Mouse (Mus musculus): ENCODE measurements around the gene B4galt1.

B4galt1 gene

DNA sequence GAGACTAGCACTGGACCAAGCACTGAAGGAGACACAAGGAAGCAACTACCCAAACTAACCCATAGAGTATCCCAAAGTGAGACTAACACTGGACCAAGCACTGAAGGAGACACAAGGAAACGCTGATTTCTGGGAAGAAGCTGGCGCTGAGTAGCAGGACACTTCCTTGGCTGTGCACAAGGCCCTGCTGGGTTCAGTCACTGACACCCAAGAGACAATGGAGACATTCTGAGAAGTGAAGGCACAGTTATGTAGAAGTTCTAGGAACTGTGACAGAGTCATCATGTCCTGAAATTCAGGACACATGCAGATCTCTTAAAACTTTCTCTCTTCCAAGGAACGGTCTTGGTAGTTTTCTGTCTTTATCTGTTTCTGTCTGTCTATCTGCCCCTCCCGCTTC lies 16.4 kb upstream of the B4galt1 start:
- DNase-seq (ENCODE audit: low read depth, low spot score), result no peak

DNA sequence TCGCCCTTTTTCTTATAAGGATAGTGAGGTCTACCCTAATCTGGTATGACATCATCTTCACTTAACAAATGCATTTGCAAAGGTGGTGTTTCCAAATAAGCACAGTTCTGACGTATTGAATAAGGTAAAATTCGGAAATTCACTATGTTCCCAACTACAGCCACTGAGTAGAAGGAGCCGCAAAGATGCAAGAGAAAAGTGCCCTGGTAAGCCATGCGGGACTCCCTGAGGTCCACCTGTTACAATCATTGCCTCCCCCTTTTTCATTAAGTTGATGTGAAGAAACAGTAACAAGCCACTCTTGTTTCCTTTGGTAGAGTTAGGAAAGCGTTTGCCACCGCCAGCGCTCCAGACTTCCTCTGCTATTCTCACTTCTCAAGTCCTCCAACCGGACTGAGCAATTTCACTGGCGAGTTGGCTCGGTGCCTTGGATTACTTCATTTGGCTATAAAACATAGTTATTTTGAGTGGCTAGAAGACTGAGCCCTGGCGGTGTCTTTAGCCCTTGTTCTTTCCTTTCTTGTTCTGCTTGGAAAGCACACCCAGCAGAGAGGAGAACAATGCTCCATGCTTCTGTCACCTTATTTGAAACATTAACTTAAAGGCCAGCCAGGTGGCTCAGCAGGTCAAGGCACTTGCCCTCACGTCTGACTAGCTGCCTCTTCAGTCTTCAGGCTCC lies 14.9 kb upstream of the B4galt1 start:
- DNase-seq (ENCODE audit: low read depth, low spot score), result no peak

DNA sequence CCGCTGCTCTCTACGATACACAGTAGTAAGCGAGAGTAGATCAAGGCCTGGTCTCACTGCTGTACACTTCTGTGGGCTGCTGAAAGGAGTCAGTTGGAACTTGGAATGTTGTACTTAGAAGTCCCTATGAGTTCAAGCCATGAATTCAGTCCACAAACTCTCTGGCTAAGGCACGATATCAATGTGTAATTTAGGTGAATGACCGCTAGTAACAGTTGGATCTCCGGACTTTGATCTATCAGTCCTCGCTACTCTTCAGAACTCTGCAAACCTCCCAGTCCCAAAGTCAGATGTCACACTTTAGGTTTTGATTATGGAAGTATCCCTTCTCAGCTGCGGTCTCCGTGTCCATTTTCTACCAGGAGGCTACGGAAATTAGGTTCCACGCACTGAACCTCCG lies 10.6 kb upstream of the B4galt1 start:
- DNase-seq (ENCODE audit: low read depth, low spot score), result no peak

DNA sequence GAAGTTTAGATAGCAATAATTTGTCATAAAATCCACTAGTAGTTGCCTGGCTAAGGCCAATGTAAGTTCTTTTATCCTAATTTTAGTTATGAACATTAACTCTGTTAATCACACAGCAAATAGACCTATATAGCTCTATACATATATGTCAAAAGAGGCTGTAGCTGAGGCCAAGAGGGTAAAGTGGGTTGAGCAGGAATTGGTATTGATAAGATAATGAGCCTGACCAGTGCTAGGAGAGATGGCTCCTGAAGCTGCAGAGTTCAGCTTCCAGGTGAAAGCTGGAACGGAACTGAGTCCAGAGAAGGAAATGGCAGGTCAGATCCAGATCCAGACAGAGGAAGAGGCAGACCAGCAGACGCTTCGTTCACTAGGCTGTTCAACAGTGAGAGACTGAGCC lies 9.5 kb upstream of the B4galt1 start:
- DNase-seq (ENCODE audit: low read depth, low spot score), result no peak

DNA sequence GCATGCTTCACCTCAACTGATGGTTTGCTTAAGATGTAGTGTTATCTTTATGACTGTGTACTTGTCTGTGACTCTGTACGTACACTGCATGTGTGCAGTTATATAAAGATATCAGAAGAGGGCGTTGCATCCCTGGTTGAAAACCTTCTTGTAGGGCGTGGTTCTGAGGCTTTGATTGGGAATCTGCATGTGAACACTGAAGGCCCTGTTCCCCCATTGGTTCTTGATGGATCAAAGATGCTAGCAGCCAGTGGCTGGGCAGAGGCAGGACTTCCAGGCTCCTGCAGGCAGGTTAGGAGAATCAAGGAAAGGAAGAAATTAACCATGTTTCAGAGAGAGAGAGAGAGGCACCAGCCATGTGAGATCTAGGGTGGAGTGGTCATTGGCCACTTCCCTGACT lies 7.3 kb upstream of the B4galt1 start:
- no peak for DNase-seq (ENCODE audit: low read depth, low spot score)

DNA sequence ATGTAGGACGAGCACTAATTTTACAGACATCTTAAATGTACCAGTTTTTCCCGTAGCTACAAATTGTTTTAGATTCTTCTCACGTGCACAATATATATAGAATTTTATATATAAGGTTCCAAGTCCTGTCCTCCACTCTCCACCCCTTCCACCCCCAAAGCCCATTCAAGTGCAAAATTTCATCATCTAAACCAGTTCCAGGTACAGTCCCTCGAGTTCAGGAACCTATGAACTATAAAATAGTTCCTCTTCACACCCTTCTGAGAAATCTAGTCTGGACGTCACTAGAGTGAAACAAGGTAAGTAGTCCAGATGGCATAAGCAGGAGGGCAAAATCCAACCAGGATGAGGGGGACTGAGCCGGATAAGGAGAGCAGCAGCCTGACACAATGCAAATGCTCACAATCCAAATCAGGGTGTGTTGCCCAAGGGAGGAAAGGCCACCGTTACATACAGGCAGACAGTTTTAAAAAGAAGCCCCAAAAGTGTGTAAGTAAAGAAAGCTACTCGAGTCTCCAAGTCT lies 4.1 kb upstream of the B4galt1 start:
- no peak for DNase-seq (ENCODE audit: low read depth, low spot score)

DNA sequence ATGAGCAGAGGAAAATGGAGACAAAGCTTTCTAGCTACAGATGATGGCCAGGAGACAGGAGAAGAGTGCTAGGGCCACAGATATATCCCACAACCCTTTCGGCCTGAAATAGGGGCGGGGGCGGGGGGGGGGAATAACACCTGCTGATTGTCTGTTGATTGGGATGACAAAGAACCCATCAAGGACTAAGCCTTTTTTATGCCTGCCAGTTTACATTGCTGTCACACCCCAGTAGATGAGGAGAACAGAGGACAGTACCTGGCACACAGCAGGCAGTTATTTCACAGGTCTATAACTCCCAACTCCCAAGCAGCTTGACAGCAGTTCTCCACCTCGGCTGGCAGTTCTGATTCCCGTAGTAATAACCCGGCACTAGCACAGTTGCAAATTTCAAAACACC lies 2.8 kb upstream of the B4galt1 start:
- no peak for DNase-seq (ENCODE audit: low read depth, low spot score)

DNA sequence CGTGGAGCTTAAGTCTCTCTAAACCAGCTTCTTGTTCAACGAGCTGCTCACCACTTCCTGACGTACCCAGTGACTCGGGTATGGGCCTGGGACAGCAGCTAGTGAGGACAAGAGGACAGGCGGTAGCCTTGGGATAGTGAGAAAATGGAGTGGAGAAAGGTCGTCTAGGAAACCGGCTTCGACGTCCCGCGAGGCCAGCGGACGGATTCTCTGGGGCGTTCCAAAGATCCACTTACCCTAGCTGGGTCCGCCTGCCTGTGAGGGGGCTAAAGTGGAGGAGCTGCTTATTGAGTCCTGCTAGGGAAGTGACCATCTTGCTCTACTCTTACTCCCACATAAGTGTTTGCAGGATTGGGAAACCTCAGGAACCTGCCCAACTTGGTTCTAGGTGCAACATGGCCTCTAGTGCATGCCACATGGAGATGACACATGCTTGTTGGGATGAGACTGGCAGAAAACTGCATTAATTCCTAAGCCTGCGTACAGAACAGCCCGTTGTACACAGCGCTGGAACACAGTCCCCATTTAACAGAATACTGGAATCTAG lies 655 bp upstream of the B4galt1 start:
- DNase-seq (ENCODE audit: low read depth, low spot score), result no peak

DNA sequence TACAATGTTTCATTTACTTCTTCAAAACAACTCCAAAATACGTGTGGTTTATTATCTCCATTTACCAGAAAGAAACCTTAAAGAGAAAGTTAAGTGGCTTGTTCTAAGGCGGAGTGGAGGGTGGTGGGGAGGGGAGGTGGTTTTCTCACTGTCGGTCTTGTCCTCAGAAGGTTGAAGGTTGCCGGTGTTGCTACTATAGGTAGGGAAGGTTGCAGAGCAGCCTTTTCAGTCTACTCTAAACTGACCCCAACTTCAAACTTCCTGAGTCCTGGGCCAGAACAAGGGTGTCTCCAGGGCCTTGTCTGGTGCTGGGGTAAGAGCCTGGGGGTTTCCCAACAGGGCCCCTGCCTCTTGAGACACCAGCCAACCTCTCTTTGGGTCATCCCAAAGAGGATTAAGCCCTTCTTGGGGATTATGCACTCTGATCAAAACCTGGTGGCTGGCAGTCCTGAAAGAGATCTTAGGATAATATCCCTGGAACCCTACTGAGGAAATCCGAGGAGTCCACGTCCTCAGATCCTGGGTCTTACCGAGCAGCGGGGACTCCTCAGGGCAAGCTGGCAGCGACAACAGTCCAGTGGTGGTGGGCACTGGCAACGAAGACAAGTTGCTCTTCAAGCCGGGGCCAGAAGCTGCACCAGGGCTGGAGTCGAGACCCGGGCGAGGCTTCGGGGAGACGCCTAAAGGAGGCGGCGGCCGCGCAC lies 792 bp downstream of the B4galt1 start:
- no peak for DNase-seq (ENCODE audit: low read depth, low spot score)

DNA sequence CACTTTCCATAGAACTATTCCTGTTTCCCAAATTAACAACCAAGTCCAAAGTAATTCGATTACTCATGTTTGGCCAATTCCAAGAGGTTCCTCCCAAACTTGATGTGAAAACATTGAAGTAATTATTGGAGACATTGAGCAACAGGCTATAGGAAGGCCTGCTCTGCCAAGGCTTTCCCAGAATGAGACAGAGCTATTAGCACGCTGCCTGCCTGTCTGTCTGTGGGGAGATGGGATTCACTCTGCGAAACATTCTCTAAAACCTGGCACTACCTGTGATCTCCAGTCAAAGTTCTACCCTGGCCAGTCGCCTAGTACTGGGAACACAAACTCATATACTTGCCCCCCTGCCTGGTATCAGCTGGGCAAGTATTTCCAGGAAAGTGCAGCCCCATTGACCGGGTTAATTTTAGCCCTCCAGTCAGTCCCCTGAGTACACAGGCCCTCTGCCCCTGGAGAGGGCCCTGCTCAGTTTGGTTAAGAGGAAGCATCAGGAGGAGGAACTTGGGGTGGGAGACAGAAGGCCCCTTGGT lies 1.5 kb downstream of the B4galt1 start:
- DNase-seq (ENCODE audit: low read depth, low spot score), result no peak

DNA sequence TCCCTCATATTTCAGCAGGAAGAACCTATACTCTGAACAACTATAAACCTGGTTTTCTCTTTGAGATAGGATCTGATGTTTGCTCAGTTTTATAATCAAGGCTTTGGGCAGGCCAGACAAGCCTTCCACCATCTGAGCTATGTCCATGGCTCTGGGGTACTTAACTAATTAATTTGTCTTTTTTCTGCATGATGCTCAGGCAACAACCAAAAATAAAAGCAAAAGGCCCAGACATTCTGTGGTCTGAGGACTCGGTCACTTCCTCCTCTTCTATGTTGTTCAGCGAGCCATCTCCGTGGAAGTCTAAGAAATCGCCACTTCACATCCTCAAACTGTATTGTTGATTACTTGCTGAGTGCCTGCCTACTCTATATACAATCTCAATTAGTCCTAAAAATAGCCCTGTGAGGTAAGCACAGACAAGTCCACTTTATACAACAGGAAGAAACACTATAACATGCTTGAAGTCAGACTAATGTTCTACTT lies 2.0 kb downstream of the B4galt1 start:
- DNase-seq (ENCODE audit: low read depth, low spot score), result no peak

DNA sequence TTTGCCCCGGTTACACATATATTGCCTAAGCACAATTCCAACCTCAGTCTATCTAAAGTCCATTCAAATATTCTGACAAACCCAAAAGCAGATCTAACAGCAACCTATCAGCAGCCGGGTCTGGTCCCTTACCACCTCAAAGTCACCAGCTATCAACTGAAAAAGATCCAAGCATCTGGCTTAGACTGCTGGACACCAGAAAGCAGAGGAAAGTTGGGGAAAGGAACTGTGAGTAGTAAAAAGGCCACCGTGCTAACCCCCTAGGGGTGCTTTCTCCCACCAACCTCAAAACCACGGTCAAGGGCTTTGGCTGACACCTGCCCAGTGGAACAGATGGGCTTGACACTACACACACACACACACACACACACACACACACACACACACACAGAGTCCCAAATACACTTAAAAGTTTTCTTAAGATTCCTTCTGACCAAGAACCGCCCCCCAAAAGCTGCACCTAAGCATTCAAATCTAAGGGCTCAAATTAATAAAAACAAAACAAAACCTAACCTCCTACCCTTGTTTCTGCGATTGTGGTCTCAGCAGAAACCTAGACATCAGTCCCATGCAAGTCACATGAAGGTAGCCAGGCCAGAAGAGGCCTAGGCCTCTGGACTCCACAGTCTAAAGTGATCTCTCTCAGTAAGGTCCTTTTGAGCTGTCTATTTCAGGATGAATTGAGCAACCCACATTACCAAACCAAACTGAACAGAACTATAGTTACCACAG lies 2.6 kb downstream of the B4galt1 start:
- DNase-seq (ENCODE audit: low read depth, low spot score), result no peak

DNA sequence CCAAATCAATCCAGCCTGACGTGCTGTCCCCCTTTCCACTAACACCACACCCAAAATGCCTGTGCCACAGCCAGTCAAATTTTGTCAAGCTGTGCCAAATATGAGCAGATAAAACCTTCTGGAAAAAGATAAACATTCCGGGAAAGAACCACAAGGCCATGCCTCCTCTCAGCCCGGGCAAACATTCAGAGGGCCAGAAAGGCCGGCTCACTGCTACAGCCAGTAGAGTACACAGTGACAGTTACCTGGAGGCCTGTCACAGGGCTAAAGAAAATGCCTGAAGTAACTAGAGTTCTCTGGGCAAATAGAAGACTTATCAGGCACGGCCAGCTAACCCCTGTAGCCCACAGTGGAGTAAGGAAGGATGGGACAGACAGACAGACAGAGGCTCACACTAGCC lies 3.2 kb downstream of the B4galt1 start:
- no peak for DNase-seq (ENCODE audit: low read depth, low spot score)

DNA sequence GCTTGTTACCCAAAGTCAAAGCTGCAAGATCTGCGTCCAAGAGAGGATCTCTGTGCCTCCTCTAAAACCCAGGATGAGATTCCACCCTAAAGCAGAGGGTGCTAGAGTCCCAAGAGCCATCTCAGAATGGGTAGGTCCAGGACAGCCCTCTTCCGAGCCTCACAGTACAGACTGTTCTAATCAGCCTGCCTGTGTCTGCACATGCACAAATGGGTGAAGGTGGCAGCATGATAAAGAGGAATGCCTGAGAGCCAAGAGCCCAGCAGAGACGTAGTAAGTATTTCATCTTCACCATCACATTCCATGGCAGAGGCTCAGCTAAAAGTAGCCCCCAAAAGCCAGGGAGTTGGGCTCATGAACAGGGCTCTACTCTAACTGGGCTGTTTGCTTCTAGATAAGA lies 4.3 kb downstream of the B4galt1 start:
- DNase-seq (ENCODE audit: low read depth, low spot score), result no peak

DNA sequence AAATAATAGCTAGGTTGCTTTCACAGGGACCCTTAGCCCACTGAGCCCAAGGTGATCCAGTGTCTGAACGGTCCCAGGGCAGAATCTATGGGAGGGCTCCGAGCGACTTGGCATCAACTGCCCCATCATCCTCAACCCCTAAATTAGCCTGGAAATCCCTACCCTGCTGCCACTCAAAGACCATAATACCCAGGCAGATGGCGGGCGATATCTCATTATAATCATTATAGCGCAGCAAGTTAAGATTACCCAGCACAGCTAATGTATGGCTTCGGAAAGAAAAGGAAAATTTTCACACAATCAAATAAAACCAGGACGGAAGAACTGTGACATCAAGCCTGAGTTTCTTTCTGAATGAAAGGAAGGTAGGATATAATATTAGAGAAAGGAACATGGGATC lies 5.6 kb downstream of the B4galt1 start:
- no peak for DNase-seq (ENCODE audit: low read depth, low spot score)

DNA sequence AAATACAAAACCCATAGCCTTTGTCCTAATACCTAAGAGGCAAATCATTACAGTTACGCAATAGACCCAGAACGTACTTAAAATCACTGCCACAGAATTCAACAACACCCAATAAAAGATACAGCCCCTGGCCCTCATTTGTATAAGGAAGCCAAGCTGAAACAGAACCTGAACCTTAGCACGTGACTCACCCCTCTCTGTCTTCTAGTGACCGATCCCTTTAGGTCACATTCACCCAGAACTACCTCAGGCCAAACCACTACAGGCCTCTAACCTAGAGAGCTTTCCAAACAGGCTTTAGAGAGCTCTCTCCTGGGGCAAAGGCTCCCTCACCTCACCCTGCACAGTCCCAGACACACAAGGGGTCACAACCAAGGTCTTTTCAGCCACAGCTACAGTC lies 6.6 kb downstream of the B4galt1 start:
- DNase-seq (ENCODE audit: low read depth, low spot score), result no peak

DNA sequence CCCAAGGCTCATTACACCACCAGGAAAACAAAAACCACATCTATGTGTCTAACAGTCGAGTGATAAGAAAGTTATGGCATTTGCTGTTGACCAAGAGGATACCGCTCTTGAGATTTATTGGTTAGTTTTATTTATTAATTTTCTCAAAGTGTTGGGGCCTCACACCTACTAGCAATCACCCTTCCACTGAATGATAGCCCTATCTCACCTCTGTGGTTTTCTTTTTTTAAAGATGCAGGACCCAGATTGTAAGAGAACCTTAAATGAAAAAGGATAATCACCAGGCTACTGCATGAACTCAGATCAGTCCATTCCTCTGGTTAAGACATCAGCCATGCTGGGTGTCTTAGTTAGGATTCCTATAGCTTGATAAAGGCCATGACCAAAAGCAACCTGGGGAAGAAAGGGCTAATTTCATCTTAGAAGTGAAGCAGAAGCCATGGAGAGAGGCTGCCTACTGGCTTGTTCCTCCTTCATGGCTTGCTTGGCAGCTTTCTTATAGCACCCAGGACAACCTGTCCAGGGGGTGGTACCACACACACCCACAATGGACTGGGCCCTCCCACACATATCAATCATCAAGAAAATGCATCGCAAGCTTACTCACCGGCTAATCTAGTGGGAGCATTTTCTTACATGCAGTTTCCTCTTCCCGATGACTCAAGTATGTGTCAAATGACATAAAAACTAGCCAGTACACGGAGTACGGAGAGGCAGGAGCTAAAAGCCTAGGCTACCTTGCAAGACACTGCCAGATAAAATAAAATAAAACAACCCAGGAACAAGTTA lies 7.5 kb downstream of the B4galt1 start:
- DNase-seq (ENCODE audit: low read depth, low spot score), result no peak

DNA sequence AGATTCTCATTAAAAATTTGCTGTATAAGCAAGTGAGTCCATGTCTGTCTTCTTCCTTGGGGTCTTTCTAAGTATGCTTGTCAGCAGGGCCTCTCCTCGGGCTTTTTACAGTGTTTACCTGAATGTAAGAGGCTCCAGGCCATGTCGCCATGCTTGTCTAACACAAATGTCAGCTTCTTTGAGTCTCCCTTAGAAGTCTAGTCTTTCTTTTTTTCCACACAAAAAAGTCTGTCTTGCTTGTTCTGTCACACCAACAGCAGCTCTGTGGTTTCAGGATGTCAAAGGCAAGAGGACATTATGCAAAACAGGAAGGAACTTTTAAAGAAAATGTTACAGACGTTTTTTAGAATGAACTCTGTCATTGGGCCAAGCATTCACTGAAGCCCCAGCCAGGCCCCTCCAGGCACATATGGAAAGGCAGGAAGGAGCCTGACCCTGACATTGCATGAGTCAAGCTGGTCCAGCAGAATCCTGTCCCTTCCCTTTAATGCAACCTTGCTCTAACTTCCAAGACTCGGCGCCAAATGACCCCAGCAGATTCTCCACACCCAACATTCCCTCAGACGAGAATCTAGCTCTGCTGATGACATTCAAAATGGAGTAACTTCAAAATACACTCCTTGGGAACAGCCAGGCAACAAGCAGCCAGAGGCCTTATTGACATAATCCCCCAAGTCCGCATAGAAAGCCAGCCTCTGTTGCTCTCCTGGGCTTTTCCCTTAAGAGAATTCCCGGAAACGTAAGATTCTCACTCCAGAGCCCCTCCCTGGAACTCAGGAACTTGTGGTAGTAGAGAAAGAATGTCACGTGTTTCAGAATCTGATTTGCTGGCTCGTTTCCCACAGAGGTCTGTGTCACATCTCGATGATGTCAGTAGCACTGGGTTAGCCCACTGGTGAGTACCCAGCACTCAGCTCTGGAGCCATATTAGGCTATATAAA lies 8.7 kb downstream of the B4galt1 start:
- no peak for DNase-seq (ENCODE audit: low read depth, low spot score)

DNA sequence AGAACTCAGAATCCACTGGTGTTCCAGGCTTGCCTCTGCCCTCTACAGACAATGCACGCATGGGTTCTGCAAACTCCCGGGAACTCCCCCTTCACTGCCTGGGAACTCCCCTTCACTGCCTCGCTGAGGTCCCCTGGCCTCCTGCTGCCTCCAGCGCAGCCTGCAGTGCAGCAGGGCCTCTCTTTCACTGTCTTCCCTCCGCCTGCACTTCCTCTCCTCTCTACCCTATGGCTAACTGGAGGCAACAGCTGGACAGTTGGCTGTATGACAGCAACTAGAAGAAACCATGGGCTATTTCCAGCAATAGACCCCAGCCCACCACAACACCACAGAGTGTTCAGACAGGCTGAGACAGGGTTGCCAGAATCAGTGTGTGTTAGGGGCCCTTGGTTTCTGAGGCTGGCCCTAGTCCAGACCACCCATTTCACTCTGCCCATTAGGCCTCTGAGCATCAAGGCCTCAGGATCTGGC lies 9.5 kb downstream of the B4galt1 start:
- no peak for DNase-seq (ENCODE audit: low read depth, low spot score)

DNA sequence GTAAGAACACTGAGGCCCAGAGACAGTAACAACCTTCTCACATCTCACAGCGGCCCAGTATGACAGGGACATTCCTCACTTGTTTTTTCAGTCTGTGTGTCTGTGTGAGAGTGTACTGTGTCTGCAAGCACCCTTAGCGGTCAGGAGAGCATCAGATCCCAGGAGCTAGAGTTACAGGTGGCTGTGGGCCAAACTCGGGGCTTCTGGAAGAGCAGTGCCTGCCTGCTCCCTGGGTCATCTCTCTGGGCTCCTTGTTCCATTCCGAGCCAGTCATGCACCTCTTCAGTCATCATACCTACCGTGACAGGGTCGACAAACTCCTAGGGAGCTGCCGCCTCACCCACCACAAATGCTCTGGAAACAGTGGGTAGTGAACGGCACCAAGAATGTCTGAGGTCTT lies 10.1 kb downstream of the B4galt1 start:
- no peak for DNase-seq (ENCODE audit: low read depth, low spot score)

All from telencephalon, adult 2 months (tissue).